Mouse (Mus musculus) B cell, adult (primary cell): ENCODE measurements around the gene Nlrp9c. TPM values are rescaled to one million over a fixed set of nuclear protein-coding genes. Genes with fewer than 3 reads are reported as not detected.

ENCODE experiments used
- total RNA-seq: library from RNA; stranded (reverse); gene quantifications from 4 replicates; pipeline ENCODE4 v1.2.4, GENCODE M21; 2023; ENCODE audit not compliant: inconsistent age

Nlrp9c gene
- total RNA-seq, result not detected in 4 replicates

GRCm38 (mm10) chr7:26403600-26403999, at the start of gene Nlrp9c:
TSS of gene Nlrp9c (minus strand) at chr7:26403700.

GRCm38 (mm10) chr7:26434813-26435212, 31.3 kb upstream of the Nlrp9c start, which contains the start of gene Nlrp4a:
TSS of gene Nlrp4a (plus strand) at chr7:26435113.

GRCm38 (mm10) chr7:26306926-26307325, 96.6 kb downstream of the Nlrp9c start, which contains the start of gene Cyp2a4:
TSS of gene Cyp2a4 (plus strand) at chr7:26307169.

Other genes starting within 250 kb of the Nlrp9c start
- gene Cyp2b9, start 230.3 kb downstream of the Nlrp9c start, total RNA-seq, result not detected in 4 replicates
- gene Vmn1r184, start 143.4 kb downstream of the Nlrp9c start, total RNA-seq, result not detected in 4 replicates
- gene Cyp2a4, start 96.5 kb downstream of the Nlrp9c start, total RNA-seq, result not detected in 4 replicates
- gene Nlrp4a, start 31.4 kb upstream of the Nlrp9c start, total RNA-seq, result not detected in 4 replicates
- not detected in 4 replicates for gene Nlrp9a, start 131.3 kb upstream of the Nlrp9c start, total RNA-seq
- not detected in 4 replicates for gene Vmn1r185, start 214.8 kb upstream of the Nlrp9c start, total RNA-seq